Mouse (Mus musculus): ENCODE data around the gene Bcl2l10. TPM values are rescaled to one million over a fixed set of nuclear protein-coding genes. Genes with fewer than 3 reads are reported as not detected.

Bcl2l10 gene
- polyA plus RNA-seq, 1 experiment = not detected

DNA sequence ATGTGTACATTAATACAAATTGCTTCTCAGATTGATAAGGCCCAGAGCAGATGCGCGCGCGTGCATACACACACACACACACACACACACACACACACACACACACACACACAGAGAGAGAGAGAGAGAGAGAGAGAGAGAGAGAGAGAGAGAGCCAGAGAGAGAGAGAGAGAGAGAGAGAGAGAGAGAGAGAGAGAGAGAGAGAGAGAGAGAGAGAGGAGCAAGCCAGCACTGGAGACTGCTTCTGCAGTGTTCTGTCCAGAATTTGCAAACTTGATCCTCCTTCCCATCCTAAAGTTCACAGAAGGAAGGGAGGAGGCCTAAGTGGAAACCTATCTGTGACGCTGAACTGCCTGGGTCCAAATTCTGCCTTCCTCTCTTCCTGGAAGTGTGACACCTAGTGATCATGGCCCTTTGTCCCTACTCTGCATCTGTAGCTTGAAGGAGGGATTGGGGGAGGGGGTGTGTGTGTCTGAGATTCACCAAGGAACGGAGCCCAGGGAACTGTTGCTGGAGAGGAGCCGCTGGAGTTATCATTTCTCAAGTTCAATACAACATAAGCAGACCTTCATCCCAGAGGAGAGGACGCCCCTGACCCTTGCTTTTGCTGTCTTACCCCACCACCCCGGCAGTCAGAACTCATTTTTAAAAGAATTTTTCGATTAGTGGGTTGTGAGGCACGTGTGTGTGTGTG is 34.3 kb upstream of the Bcl2l10 start:
- no peak overlapping the region for H3K27ac ChIP-seq (ENCODE audit: insufficient read depth, low read depth, low read length)
- 0 out of 2 replicates have a peak overlapping the region, but pooled peaks have one; percentile 14 for H3K4me3 ChIP-seq (ENCODE audit: insufficient read depth, low read length)
- no peak for TF ChIP-seq POLR2A (IDR thresholded peaks at IDR 0.05; ENCODE audit: borderline replicate concordance, low read depth, low read length)
- no peak for TF ChIP-seq CTCF (IDR thresholded peaks at IDR 0.05; ENCODE audit: low read depth, low read length)
- peaks cover 11% of the 10 kb centered on the region; the same call in 1 of the 2 replicates for H3K4me1 ChIP-seq (ENCODE audit: control insufficient read depth, insufficient read depth, low read length)

DNA sequence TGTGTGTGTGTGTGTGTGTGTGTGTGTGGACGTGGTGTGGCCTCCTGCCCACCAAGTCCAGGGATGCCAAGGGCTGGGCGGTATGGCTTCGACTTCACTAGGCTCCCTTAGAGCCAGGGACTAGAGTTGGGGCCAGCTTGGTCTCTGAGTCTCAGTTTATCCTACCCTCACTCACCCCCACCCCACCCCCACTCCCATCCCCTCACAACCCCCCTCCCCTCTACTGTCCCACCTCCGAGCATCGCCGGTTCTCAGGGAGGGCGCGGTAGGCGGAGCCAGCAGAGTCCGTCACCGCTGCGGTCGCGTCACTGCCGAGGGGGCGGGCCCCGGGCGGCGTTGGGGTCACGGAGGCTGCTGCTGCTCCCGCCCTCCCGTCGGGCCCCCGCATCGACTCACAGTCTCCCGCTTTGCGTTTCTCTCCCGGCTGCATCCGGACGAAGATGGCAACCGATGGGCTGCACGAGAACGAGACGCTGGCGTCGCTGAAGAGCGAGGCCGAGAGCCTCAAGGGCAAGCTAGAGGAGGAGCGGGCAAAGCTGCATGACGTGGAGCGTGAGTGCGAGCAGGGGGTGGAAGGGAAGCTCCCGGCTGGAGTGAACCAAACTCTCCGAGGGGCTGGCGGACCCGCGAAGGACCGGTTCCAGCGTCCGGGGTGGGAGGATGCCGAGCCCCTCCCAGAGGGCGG is 33.6 kb upstream of the Bcl2l10 start:
- no peak for TF ChIP-seq POLR2A (IDR thresholded peaks at IDR 0.05; ENCODE audit: borderline replicate concordance, low read depth, low read length)
- TF ChIP-seq CTCF (IDR thresholded peaks at IDR 0.05; ENCODE audit: low read depth, low read length) = no peak
- no peak overlapping the region for H3K27ac ChIP-seq (ENCODE audit: insufficient read depth, low read depth, low read length)

DNA sequence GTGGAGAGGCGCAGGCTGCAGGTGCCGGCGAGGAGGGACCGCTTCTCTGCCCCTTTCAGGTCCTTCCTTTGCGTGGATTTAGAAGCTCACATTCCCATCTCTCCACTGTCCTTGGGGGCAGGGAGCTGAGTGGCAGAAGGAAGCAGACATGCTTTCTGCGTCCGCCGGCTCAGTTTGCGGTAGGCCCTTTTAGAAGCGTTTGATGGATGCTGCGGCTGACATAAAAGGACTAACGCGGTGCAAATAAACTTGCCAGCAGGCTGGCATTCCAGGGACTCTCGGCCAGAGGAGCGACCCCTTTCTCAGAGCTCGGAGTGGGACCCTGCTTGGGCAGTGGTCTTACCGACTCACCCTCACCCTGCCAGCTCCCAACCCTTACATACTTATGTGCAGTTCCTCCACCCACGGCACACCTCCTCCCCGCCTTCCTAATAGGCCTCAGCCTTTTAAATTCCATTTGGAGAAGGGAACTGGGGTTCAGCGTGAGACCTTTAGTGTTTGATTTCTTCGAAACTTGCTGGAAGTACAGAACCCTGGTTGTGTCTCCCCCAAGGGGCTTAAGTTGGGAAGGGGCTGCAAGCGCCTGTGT is 32.9 kb upstream of the Bcl2l10 start:
- Histone ChIP-seq H3K4me3 (ENCODE audit: insufficient read depth, low read length) (peak overlapping the region; percentile 74), H3K4me1 (ENCODE audit: control insufficient read depth, insufficient read depth, low read length) (peaks cover 9% of the 10 kb centered on the region; the same call in 1 of the 2 replicates), H3K27ac (ENCODE audit: insufficient read depth, low read depth, low read length) (no peak overlapping the region)
- TF ChIP-seq CTCF (IDR thresholded peaks at IDR 0.05; ENCODE audit: low read depth, low read length) (no peak), POLR2A (IDR thresholded peaks at IDR 0.05; ENCODE audit: borderline replicate concordance, low read depth, low read length) (no peak)

More for the DNA sequence above, 33.6 kb upstream of the Bcl2l10 start:
- H3K4me1 ChIP-seq (ENCODE audit: control insufficient read depth, insufficient read depth, low read length) = peaks cover 12% of the 10 kb centered on the region; the same call in 1 of the 2 replicates
- peak overlapping the region; percentile 74 for H3K4me3 ChIP-seq (ENCODE audit: insufficient read depth, low read length)

DNA sequence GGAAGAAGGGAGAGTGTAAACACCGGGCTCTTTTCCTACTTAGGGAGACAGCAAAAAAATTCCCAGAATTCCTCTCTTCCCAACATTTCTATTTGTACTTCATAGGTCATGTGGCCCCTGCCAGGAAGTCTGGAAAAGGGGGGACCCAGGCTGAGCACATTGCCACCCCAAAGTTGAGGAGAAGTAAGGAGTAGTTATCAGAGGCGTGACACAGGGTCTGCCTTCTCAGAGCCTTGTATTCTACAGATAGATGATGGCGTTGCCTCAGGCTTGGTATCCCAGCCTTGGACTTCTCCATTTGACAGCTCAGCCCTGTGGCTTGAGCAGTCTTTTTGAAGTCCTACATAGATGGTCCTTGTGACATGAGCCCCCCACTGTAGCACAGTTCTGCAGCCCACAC is 32.3 kb upstream of the Bcl2l10 start:
- peaks cover 9% of the 10 kb centered on the region; the same call in 1 of the 2 replicates for H3K4me1 ChIP-seq (ENCODE audit: control insufficient read depth, insufficient read depth, low read length)
- no peak for TF ChIP-seq CTCF (IDR thresholded peaks at IDR 0.05; ENCODE audit: low read depth, low read length)
- TF ChIP-seq POLR2A (IDR thresholded peaks at IDR 0.05; ENCODE audit: borderline replicate concordance, low read depth, low read length) = no peak
- H3K27ac ChIP-seq (ENCODE audit: insufficient read depth, low read depth, low read length) = no peak overlapping the region
- H3K4me3 ChIP-seq (ENCODE audit: insufficient read depth, low read length) = no peak overlapping the region

DNA sequence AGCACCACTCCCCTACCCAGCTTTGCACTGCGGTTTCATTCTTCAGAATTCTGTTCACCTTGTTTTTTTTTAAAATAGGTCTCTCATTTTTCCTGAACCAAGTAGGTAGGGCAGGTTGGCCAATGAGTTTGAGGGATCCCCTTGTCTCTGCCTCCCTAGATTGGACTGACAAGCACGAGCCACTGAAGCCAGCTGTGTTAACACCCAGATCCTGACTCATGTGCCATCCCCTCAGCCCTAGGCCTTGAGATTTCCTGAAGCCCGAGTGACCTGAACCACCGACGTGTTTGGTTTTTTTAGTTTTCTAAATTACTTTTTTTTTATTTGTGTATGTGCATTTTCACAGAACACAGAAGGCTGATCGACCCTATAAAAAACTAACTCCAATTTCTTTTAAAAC is 30.8 kb upstream of the Bcl2l10 start:
- TF ChIP-seq POLR2A (IDR thresholded peaks at IDR 0.05; ENCODE audit: borderline replicate concordance, low read depth, low read length) (no peak), CTCF (IDR thresholded peaks at IDR 0.05; ENCODE audit: low read depth, low read length) (no peak)
- Histone ChIP-seq H3K4me1 (ENCODE audit: control insufficient read depth, insufficient read depth, low read length) (peaks cover 9% of the 10 kb centered on the region; the same call in 1 of the 2 replicates), H3K4me3 (ENCODE audit: insufficient read depth, low read length) (no peak overlapping the region), H3K27ac (ENCODE audit: insufficient read depth, low read depth, low read length) (no peak overlapping the region)

DNA sequence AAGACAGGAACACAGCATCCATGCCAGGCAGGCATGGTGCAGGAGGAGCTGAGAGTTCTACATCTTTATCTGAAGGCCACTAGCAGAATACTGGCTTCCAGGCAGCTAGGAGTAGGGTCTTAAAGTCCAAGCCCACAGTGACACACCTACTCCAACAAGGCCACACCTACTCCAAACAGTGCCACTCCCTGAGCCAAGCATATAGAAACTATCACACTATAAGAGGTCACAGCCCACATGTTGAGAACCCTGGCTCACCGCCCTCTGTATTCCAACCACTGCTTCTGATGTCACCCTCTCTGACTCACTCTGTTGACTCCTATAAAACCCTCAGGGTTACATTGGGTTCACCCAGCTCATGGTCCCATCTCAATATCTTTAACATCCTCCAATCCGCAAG is 29.4 kb upstream of the Bcl2l10 start:
- Histone ChIP-seq H3K27ac (ENCODE audit: insufficient read depth, low read depth, low read length) (no peak overlapping the region), H3K4me1 (ENCODE audit: control insufficient read depth, insufficient read depth, low read length) (peaks cover 9% of the 10 kb centered on the region; the same call in 1 of the 2 replicates), H3K4me3 (ENCODE audit: insufficient read depth, low read length) (no peak overlapping the region)
- no peak for TF ChIP-seq CTCF (IDR thresholded peaks at IDR 0.05; ENCODE audit: low read depth, low read length)

DNA sequence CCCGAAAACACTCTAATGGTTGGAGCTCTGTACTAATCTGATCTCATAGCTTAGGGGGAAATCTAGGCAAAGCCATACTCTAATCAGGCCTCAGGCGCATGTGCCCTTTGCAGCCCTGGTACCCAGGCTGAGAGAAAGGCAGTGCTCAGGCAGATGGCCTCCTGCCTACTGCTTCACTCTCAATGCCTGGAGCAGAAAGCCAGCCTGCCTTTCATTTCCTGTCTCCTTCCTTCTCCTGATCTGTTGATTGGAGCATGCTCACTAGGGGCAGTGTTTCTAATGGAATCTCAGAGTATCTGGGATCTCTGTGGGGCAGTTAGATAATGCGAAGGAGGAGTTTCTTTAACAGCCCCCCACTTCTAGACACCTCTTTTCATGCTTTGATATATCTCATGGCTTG is 28.2 kb upstream of the Bcl2l10 start:
- Histone ChIP-seq H3K27ac (ENCODE audit: insufficient read depth, low read depth, low read length) (no peak overlapping the region), H3K4me1 (ENCODE audit: control insufficient read depth, insufficient read depth, low read length) (peaks cover 9% of the 10 kb centered on the region; the same call in 1 of the 2 replicates), H3K4me3 (ENCODE audit: insufficient read depth, low read length) (no peak overlapping the region)
- TF ChIP-seq POLR2A (IDR thresholded peaks at IDR 0.05; ENCODE audit: borderline replicate concordance, low read depth, low read length) (no peak), CTCF (IDR thresholded peaks at IDR 0.05; ENCODE audit: low read depth, low read length) (no peak)

DNA sequence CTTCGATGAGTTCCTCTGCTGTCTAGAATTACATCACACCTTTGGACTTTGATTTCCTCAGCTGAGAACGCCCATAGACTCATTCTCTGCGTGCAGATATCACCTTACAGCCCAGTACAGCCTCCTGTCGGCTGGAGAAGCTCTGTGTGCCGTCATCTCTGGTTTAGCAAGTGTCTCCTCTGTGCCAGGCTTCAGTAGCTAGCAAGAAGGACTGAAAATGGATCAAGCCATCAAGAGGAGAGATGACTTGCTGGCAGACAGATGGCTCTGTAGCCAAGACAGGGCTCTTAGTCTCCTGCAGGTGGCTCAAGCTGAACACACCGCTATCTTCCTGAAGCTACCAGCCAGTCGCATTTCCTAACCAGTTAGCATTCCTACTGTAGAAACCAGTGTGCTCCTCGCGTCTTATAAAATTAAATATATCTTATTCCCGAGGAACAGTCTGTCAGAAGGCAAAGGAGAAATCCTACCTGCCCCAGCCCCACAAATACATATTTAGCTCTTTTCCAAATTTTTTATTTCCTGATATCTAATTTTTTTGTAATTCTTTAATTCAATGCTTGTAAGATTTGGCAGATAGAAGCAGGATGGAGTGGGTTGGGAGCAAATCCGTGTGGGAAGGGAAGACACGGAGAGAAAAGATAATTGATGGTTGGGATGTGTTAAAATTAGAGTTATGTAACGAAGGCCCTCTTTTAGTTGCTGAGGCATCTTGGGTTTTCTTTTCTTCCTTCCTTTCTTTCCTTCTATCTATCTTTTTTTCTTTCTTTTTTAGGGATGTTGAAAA is 25.3 kb upstream of the Bcl2l10 start:
- Histone ChIP-seq H3K27ac (ENCODE audit: insufficient read depth, low read depth, low read length) (no peak overlapping the region), H3K4me1 (ENCODE audit: control insufficient read depth, insufficient read depth, low read length) (0 out of 2 replicates have a peak, but pooled peaks cover 3% of the 10 kb centered on the region), H3K4me3 (ENCODE audit: insufficient read depth, low read length) (no peak overlapping the region)
- no peak for TF ChIP-seq CTCF (IDR thresholded peaks at IDR 0.05; ENCODE audit: low read depth, low read length)

DNA sequence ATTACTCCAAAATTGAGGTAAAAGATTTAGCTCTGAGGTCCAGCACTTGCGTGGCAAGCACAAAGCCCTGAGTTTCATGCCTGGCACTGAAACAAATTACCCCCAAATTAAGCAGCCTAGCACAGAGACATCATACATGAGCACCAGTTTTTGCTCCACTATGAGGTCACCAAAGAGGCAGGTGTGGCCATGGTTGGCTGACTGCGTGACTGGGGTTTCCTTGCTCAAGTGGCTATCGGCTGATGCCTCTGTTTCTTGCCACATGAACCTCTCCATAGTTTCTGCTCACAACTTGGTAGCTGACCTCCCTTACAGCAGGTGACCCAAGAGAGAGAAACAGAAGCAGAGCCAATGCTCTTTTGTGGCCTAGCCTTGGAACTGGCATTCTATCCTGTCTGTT is 19.5 kb upstream of the Bcl2l10 start:
- H3K4me1 ChIP-seq (ENCODE audit: control insufficient read depth, insufficient read depth, low read length) = no peaks in the 10 kb centered on the region
- H3K4me3 ChIP-seq (ENCODE audit: insufficient read depth, low read length) = no peak overlapping the region

More for the DNA sequence above, 19.5 kb upstream of the Bcl2l10 start:
- no peak overlapping the region for H3K27ac ChIP-seq (ENCODE audit: insufficient read depth, low read depth, low read length)
- TF ChIP-seq CTCF (IDR thresholded peaks at IDR 0.05; ENCODE audit: low read depth, low read length) (no peak), POLR2A (IDR thresholded peaks at IDR 0.05; ENCODE audit: borderline replicate concordance, low read depth, low read length) (no peak)

Measured in bone marrow macrophage, adult 2 months (primary cell).